Mouse (Mus musculus) thymus, postnatal 14 days (tissue): ENCODE results near the gene Igfals.

ENCODE experiments used
- DNase-seq: peaks from one replicate; pipeline ENCODE4 v3.0.0; 2021

Gene Igfals

DNA sequence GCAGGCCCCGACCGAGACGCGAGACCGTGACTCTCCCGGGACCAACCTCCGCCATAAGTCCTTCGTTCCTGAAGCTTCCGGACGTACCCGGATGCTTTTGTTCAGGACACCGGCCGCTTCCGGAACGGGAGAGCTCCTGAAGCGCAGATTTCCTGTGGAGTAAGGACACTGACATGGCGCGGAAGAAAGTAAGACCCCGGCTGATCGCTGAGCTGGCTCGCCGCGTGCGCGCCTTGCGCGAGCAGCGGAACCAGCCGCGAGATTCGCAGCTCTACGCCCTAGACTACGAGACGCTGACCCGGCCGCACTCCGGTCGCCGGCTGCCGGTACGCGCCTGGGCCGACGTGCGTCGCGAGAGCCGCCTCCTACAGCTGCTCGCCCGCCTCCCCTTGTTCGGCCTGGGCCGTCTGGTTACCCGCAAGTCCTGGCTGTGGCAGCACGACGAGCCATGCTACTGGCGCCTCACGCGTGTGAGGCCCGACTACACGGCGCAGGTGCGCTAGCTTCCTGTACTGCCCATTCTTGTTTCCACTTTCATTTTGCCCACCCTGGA, 29.3 kb downstream of the Igfals start, which contains the start of the genes Eme2 and Mrps34:
TSS of gene Eme2 (minus strand) at position 93 of the 553 bp plus-strand sequence.
TSS of gene Mrps34 (plus strand) at position 122 of the 553 bp plus-strand sequence.
- DNase-seq, result peak; percentile 78

- peak; percentile 31 for DNase-seq
These were observed 29.9 kb downstream of the Igfals start for GRCm38 (mm10) chr17:24895571-24896240.

DNA sequence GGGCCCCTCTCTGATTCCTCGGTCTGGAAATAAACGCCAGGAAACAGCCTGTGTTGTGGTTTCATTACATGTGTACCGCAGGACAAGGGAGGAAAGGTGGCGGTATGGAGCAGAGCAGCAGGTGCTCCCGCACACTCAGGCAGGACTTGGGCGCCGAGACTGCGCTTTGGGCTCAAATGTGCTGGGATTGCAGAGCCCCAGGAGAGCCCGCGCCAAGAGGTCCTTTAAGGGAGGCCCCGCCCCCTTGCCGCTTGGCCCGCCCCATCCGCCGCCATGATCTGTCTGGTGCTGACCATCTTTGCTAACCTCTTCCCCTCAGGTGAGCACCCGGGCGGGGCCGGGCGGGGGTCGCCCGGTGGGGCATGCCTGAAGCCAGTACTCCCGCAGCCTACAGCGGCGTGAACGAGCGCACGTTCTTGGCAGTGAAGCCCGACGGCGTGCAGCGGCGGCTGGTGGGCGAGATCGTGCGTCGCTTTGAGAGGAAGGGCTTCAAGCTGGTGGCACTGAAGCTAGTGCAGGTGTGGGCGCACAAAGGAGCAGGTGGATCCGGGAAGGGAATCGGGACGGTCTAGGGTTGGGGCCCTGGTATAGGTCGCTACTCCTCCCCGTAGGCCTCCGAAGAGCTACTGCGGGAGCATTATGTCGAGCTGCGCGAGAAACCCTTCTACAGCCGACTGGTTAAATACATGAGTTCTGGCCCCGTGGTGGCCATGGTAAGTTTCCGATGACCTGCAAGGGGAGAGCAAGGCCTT, 30.6 kb downstream of the Igfals start, which contains the start of gene Nme3:
TSS of gene Nme3 (plus strand) at position 260 of the 752 bp plus-strand sequence.
- DNase-seq, result peak; percentile 81

DNA sequence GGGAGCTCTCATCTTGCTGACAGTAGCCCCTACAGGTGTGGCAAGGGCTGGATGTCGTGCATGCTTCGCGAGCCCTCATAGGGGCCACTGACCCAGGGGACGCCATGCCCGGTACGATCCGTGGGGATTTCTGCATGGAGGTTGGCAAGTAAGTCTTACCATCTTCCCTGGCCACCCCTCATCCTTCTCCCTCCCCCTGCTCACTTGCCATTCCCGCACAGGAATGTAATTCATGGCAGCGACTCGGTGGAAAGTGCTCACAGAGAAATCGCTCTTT, 31.1 kb downstream of the Igfals start:
- no peak for DNase-seq

DNA sequence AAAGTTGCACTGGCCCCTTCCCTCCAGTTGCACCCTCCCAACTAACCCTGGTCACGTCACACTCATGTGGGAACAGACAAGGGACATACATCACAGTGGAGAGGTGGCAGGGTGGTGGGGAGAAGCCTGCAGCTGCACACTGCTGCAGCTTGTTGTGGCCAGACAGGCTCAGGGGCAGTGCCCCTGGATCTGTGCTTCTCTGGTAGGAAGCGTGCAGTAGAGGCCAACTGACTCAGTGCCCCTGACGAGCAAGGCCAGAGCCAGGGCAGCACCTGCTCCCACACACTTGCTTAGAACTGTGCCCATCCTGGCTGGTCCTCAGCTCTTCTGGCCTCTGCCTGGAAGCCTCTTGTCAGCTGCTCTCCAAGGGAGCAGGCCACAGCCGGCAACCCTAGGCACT, 31.8 kb downstream of the Igfals start:
- DNase-seq, result no peak

DNA sequence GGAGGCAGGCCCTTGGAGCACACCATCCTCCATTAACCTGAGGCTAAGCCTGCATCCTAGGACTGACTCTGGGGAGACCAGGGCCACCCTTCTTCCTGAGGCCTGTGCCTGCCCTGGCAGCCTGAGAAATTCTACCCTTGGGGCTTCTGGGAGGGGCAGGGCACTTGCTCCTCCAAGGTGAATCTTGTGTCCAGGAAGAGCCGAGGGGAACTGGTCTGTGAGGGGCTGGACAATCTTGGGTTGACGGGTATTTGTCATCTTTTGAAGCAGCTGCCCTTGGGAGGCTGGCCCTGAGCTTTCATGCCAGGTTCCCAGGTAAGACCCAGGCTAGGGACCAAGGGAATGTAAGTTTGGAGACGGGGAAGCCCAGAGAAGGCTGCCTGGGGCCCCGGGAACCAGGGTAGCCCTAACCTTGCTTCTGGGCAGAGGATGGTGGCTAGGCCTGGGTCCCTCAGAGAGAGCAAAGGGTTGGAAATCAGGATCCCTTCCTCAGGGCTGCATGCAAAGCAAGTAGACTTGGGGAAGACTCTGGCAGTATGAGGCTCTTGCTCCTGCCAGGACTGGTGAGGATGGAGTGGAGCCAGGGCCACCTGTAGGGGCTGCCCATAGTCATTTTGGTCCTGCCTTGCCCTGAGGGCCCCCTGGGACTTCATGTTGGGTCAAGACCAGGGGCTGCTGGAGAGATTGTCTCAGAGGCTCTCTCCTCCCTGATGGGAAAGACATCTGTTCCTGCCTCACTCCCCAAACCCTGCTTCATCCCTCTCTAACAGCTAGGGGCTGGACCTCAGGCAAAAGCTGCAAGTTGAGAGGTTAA, 32.5 kb downstream of the Igfals start:
- DNase-seq, result no peak

- DNase-seq, result no peak
These were observed 33.4 kb downstream of the Igfals start for GRCm38 (mm10) chr17:24899153-24899552.

DNA sequence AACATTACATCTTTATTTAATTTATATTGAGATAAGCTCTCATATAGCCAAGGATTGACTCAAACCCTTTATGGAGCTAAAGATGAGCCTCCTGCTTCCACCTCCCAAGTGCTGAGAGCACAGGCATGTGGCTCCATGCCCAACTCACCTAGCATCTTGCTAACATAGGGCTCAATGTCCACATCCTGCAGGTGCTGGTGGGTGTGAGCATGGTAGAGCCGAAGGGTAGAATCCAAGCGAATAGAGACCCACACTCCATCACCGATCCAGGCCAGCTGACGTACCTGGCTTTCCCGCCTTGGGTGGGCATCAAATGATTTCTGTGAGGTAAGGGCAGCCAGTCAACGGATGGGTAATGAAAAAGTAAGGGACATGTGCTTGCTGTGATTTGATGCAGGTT, 34.2 kb downstream of the Igfals start:
- DNase-seq, result no peak

DNA sequence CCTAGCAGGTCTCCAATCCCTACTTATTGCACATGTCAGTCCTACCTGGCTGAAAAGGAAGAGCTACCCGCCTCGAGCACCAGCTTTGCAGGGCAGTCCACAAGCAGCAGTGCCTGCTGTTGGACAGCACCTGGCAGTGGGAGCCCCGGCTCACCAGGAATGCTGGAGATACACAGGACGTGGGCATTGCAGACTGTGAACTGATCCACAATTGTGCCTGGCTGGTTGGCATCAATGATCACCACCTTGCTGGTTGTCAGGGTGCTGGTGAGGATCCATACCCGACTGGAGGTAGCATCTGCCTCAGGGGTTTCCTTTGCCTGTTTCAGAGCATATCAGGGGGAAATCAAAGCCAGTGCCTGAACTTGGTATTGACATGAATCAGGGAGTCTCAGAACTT, 36.3 kb downstream of the Igfals start:
- no peak for DNase-seq

DNA sequence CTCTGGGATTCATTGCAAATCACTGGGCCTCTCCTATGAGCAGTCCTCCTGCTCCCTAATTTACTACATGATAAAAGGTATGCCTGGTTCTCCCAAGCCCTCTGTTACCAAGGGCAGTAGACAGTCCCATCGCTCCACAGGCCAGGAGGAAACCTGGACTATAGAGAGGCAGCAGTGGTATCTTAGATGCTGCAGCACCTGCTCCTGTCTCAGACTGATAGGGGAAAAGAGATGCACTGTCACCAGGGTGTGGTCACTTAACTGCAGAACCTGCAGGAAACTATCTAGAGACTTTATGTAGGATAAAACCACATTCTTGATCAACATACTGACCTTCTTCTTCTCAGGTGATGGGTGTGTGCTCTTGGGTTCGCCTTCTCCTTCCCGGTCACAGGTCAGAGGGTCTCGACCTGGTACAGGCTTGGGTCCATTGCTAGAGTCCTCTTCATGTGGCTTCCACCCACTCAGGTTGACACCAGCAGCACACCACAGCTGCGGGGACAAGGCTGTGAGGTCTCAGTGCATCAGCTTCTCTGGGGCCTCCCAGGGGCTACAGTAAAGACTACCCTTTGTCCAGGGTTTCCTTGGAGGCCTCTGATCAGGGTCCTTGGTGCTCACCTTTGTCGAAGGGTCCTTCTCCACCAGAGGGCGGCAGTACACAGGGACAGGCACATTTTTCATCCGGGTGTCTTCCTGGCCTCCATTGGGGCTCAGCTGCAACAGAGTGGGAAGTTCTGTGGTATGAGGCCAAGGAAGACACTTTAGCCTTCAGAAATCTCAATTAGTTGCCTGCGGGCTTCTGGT, 37.1 kb downstream of the Igfals start:
- DNase-seq, result peak; percentile 53

- no peak for DNase-seq
These were observed 38.0 kb downstream of the Igfals start for GRCm38 (mm10) chr17:24903767-24904166.

GRCm38 (mm10) chr17:24907591-24907990, 41.8 kb downstream of the Igfals start:
- DNase-seq, result no peak

GRCm38 (mm10) chr17:24913984-24914383, 48.2 kb downstream of the Igfals start:
- DNase-seq, result no peak

GRCm38 (mm10) chr17:24923246-24923645, 57.4 kb downstream of the Igfals start:
- no peak for DNase-seq

- no peak for DNase-seq
These were observed 63.7 kb downstream of the Igfals start for GRCm38 (mm10) chr17:24929506-24929905.
